Mouse (Mus musculus) G1E (cell line): ENCODE results near the gene Cadm4.

Source experiments
- CTCF ChIP-seq: IDR thresholded peaks from 2 replicates; pipeline ENCODE4 v1.5.1; 2012; ENCODE audit warnings: low read depth, low read length, inconsistent platforms, mixed read lengths
- GATA1 ChIP-seq: IDR thresholded peaks from 2 replicates; pipeline ENCODE4 v1.6.1; 2012; ENCODE audit warnings: borderline replicate concordance, low read length, inconsistent platforms, mixed read lengths
- POLR2AphosphoS5 ChIP-seq: IDR thresholded peaks from 2 replicates; pipeline ENCODE4 v1.6.1; 2012; ENCODE audit warnings: low read depth, low read length, inconsistent platforms; ENCODE audit not compliant: insufficient replicate concordance
- TAL1 ChIP-seq: conservative IDR thresholded peaks from 2 replicates; pipeline ENCODE4 v1.6.1; 2012; ENCODE audit warnings: low read depth, low read length, inconsistent platforms, mixed read lengths

DNA sequence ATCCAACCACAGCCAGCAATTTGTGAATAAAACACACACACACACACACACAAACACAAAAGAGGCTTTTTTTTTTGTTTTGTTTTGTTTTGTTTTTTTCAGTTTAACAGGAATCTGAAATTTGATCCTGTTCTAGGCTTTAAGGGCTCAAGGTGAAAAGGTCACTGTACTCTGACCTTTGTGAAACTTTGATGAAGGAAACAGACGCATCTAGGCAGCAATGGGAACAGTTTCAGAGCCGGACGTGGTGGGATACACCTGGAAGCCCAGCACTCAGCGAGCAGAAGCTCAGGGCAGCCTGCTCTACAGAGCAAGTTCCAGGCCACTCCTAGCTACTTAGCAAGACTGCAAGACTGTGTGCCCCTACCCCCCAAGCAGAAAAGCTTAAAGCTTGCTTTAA is 23.0 kb downstream of the Cadm4 start:
- no peak for TF ChIP-seq CTCF
- TF ChIP-seq POLR2AphosphoS5, result no peak
- no peak for TF ChIP-seq TAL1
- no peak for TF ChIP-seq GATA1
